In genomic region chr17:11863017-11863416, GRCm38 (mm10) we compare ENCODE assay signal across 19 mouse cellular contexts.
A peak's percentile ranks its signal among the peaks of the same experiment; 100 is the strongest.
DNase-seq lines count a peak whose midpoint lies in the region; TF ChIP-seq lines count a peak whose summit lies in the region.
"Had no signal": no experiment of that assay in that cellular context is flagged by ENCODE, and none has a peak within 500 bp of the region (broad histone marks: within the 10 kb centered on the region; RNA-seq: fewer than 3 reads in every experiment).

No protein-coding gene starts in this region.

- no peak for TF ChIP-seq CTCF in left cerebral cortex, adult 2 months (IDR thresholded peaks at IDR 0.05)

- H3K27ac ChIP-seq in left cerebral cortex, adult 2 months = no peak overlapping the region
- H3K27ac ChIP-seq in heart, embryonic 10.5 days = no peak overlapping the region
- H3K27ac ChIP-seq: embryonic facial prominence, embryonic 10.5 days; embryonic facial prominence, embryonic 12.5 days; forebrain, embryonic 13.5 days; forebrain, embryonic 15.5 days had no signal

- 86% methylated on average over 11 of the region's 11 CpGs for WGBS in heart, embryonic 10.5 days

- peaks cover 8% of the 10 kb centered on the region for H3K4me1 ChIP-seq in heart, embryonic 10.5 days
- H3K4me1 ChIP-seq: forebrain, embryonic 13.5 days; forebrain, embryonic 15.5 days had no signal

- no peaks in the 10 kb centered on the region for H3K36me3 ChIP-seq in heart, embryonic 10.5 days
- H3K36me3 ChIP-seq: embryonic facial prominence, embryonic 10.5 days; embryonic facial prominence, embryonic 12.5 days; forebrain, embryonic 15.5 days had no signal

- H3K27me3 ChIP-seq in heart, embryonic 10.5 days (ENCODE audit: insufficient read depth, poor library complexity, severe bottlenecking) = no peaks in the 10 kb centered on the region
- H3K27me3 ChIP-seq: embryonic facial prominence, embryonic 12.5 days; forebrain, embryonic 13.5 days; forebrain, embryonic 15.5 days had no signal

- no peak for DNase-seq in left cerebral cortex, adult 2 months (ENCODE audit: extremely low spot score in 1 of 2, low spot score in 2 of 2)
- no peak for DNase-seq in left cerebral cortex, postnatal 36 days (ENCODE audit: low spot score in 2 of 2)
- DNase-seq in MEL-GATA-1-ER (ENCODE audit: extremely low read depth, low read depth) = peak; percentile 76
- no peak for DNase-seq in ovary, postnatal 36 days (ENCODE audit: low spot score)
- no peak for DNase-seq in heart, embryonic 10.5 days (ENCODE audit: low spot score)
- DNase-seq: adrenal gland, adult 2 months; adrenal gland, postnatal 10 days; adrenal gland, postnatal 25 days; cerebellum, adult 11 months; cerebellum, adult 18-20 months; cerebellum, adult 8-10 months; cerebellum, adult 9-11 months; cerebellum, postnatal 14 days; cerebellum, postnatal 36 days; forebrain, postnatal 0 days had no signal

- intact Hi-C loops in left cerebral cortex, adult 2 months (cut with DNase I) = no loop called here
- intact Hi-C loops in left cerebral cortex, postnatal 36 days (cut with DNase I) = no loop called here

- 0 out of 2 replicates have a peak overlapping the region, but pooled peaks have one; percentile 9 for H3K4me3 ChIP-seq in left cerebral cortex, adult 2 months
- H3K4me3 ChIP-seq in heart, embryonic 10.5 days = no peak overlapping the region
- H3K4me3 ChIP-seq: embryonic facial prominence, embryonic 10.5 days; embryonic facial prominence, embryonic 12.5 days; forebrain, embryonic 13.5 days; forebrain, embryonic 15.5 days had no signal

- H3K9me3 ChIP-seq in heart, embryonic 10.5 days = no peaks in the 10 kb centered on the region
- H3K9me3 ChIP-seq: embryonic facial prominence, embryonic 10.5 days; embryonic facial prominence, embryonic 12.5 days; forebrain, embryonic 13.5 days; forebrain, embryonic 15.5 days had no signal
